In the genomic region with DNA sequence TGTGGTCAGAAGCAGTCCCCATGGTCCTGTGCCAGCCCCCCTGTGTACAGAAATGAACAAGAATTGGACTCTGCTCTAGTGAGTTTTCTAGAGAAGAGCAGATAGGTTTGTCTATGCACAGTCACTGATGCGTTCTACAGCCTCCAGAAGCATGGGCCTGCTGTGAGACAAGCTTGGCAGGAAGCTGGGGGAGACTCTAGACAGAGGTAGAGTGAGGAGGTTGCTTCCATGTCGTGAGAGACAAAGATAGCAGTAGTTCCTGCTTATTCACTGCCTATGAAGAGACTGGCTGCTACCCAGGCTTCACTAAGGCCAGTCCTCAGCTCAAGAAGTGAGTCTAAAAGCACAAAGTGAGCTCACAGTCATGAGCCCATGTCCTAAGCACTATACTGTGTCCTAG, we compare ENCODE assay signal across 26 mouse cellular contexts. TPM values are rescaled to one million over a fixed set of nuclear protein-coding genes. Genes with fewer than 3 reads are reported as not detected.
DNase-seq lines count a peak whose midpoint lies in the region; ATAC-seq and TF ChIP-seq lines count a peak whose summit lies in the region.
"Had no signal": no experiment of that assay in that cellular context is flagged by ENCODE, and none has a peak within 500 bp of the region (broad histone marks: within the 10 kb centered on the region; RNA-seq: fewer than 3 reads in every experiment).

No protein-coding gene starts in this region.

- TF ChIP-seq POLR2A in bone marrow macrophage, adult 2 months (IDR thresholded peaks at IDR 0.05; ENCODE audit: borderline replicate concordance, low read depth, low read length) = no peak

- H3K4me1 ChIP-seq in megakaryocyte, embryonic 14.5 days = peaks cover 52% of the 10 kb centered on the region
- H3K4me1 ChIP-seq in bone marrow macrophage, adult 2 months (ENCODE audit: control insufficient read depth, insufficient read depth, low read length) = peaks cover 16% of the 10 kb centered on the region
- H3K4me1 ChIP-seq: forebrain, embryonic 10.5 days; forebrain, embryonic 13.5 days; hindbrain, embryonic 10.5 days; hindbrain, embryonic 13.5 days; intestine, embryonic 15.5 days had no signal

- TF ChIP-seq CTCF in bone marrow macrophage, adult 2 months (IDR thresholded peaks at IDR 0.05; ENCODE audit: low read depth, low read length) = no peak

- peak; percentile 33 for DNase-seq in telencephalon, adult 2 months (ENCODE audit: low read depth, low spot score)
- no peak for DNase-seq in adrenal gland, postnatal 4 days (ENCODE audit: low spot score in 2 of 2)
- no peak for DNase-seq in layer of hippocampus, adult 9-10 months (ENCODE audit: low spot score)
- DNase-seq: adrenal gland, postnatal 10 days; adrenal gland, postnatal 36 days; cerebellum, adult 18-20 months; cerebellum, adult 9-10 months; cerebellum, postnatal 14 days; gastrocnemius, adult 2 months; gastrocnemius, postnatal 14 days; heart, postnatal 10 days; heart, postnatal 36 days had no signal

- H3K4me3 ChIP-seq in megakaryocyte, embryonic 14.5 days (replicated peaks) = peak overlapping the region; percentile 60
- H3K4me3 ChIP-seq in bone marrow macrophage, adult 2 months (ENCODE audit: insufficient read depth, low read length) = no peak overlapping the region
- H3K4me3 ChIP-seq: forebrain, embryonic 10.5 days; forebrain, embryonic 13.5 days; gastrocnemius, adult 2 months; heart, embryonic 12.5 days; heart, embryonic 15.5 days; hindbrain, embryonic 10.5 days; hindbrain, embryonic 13.5 days; intestine, embryonic 15.5 days had no signal

- no peaks in the 10 kb centered on the region for H3K9me3 ChIP-seq in megakaryocyte, embryonic 14.5 days
- H3K9me3 ChIP-seq: forebrain, embryonic 10.5 days; forebrain, embryonic 13.5 days; heart, embryonic 12.5 days; heart, embryonic 15.5 days; hindbrain, embryonic 10.5 days; hindbrain, embryonic 13.5 days; intestine, embryonic 15.5 days had no signal

- no peaks in the 10 kb centered on the region for H3K27me3 ChIP-seq in megakaryocyte, embryonic 14.5 days (replicated peaks)
- H3K27me3 ChIP-seq: forebrain, embryonic 13.5 days; heart, embryonic 12.5 days; heart, embryonic 15.5 days; hindbrain, embryonic 13.5 days; intestine, embryonic 15.5 days; Patski had no signal

- peaks cover 98% of the 10 kb centered on the region for H3K36me3 ChIP-seq in megakaryocyte, embryonic 14.5 days (replicated peaks; ENCODE audit: low read length)

- H3K27ac ChIP-seq in bone marrow macrophage, adult 2 months (ENCODE audit: insufficient read depth, low read depth, low read length) = peak overlapping the region; percentile 46
- H3K27ac ChIP-seq: forebrain, embryonic 10.5 days; forebrain, embryonic 13.5 days; gastrocnemius, adult 2 months; heart, embryonic 15.5 days; hindbrain, embryonic 10.5 days; hindbrain, embryonic 13.5 days; intestine, embryonic 15.5 days had no signal

- ATAC-seq in megakaryocyte, adult 5-6 weeks (ENCODE audit: poor library complexity, severe bottlenecking) = no peak
- ATAC-seq: CD4-positive, CD25-positive, alpha-beta regulatory T cell, adult 4 months; forebrain, embryonic 13.5 days; forebrain, embryonic 16.5 days; hindbrain, embryonic 16.5 days; intestine, embryonic 15.5 days; Patski had no signal

RNA-seq across cellular contexts. Expression of a gene that starts 30.1 kb away (rescaled TPM):
- 23.8 and 32.4 TPM in 2 replicates for polyA plus RNA-seq in megakaryocyte, embryonic 14.5 days (2012; ENCODE audit: insufficient read depth, low replicate concordance)
- total RNA-seq in megakaryocyte, adult 5-6 weeks (2015) = 50.1 and 56.9 TPM in 2 replicates
- 78.7 and 85.5 TPM in 2 replicates for total RNA-seq in megakaryocyte, adult 5-6 weeks (2017)
- 68.7 and 73.5 TPM in 2 replicates for polyA plus RNA-seq in bone marrow macrophage, adult 2 months (2012; ENCODE audit: insufficient read depth, insufficient read length, missing spikeins)
- 100 to 1,000 TPM; 101 to 106 TPM for total RNA-seq in adrenal gland, postnatal 4 days (2021)

RNA-seq across cellular contexts. Expression of a gene that starts 34.0 kb away (rescaled TPM):
- polyA plus RNA-seq in megakaryocyte, embryonic 14.5 days (2012; ENCODE audit: insufficient read depth, low replicate concordance) = 3.3 and 3.6 TPM in 2 replicates
- total RNA-seq in megakaryocyte, adult 5-6 weeks (2015) = 5.6 and 6.2 TPM in 2 replicates
- total RNA-seq in megakaryocyte, adult 5-6 weeks (2017) = 4.0 and 6.5 TPM in 2 replicates
- polyA plus RNA-seq in bone marrow macrophage, adult 2 months (2012; ENCODE audit: insufficient read depth, insufficient read length, missing spikeins) = 10.2 and 10.6 TPM in 2 replicates
- total RNA-seq in adrenal gland, postnatal 4 days (2021) = 1 to 10 TPM; 8.6 to 8.8 TPM

RNA-seq across cellular contexts. Expression of a gene that starts 50.0 kb away (rescaled TPM):
- polyA plus RNA-seq in megakaryocyte, embryonic 14.5 days (2012; ENCODE audit: insufficient read depth, low replicate concordance) = 5.7 and 6.8 TPM in 2 replicates
- total RNA-seq in megakaryocyte, adult 5-6 weeks (2015) = 40.6 and 43.8 TPM in 2 replicates
- total RNA-seq in megakaryocyte, adult 5-6 weeks (2017) = 5.7 and 9.1 TPM in 2 replicates
- 45.0 and 48.5 TPM in 2 replicates for polyA plus RNA-seq in bone marrow macrophage, adult 2 months (2012; ENCODE audit: insufficient read depth, insufficient read length, missing spikeins)
- total RNA-seq in adrenal gland, postnatal 4 days (2021) = 10 to 100 TPM; 19.1 to 20.3 TPM

RNA-seq across cellular contexts. Expression of a gene that starts 50.1 kb away (rescaled TPM):
- polyA plus RNA-seq in megakaryocyte, embryonic 14.5 days (2012; ENCODE audit: insufficient read depth, low replicate concordance) = 2.1 and 3.0 TPM in 2 replicates
- 6.2 and 8.1 TPM in 2 replicates for total RNA-seq in megakaryocyte, adult 5-6 weeks (2015)
- total RNA-seq in megakaryocyte, adult 5-6 weeks (2017) = 12.2 and 12.8 TPM in 2 replicates
- 27.5 and 28.0 TPM in 2 replicates for polyA plus RNA-seq in bone marrow macrophage, adult 2 months (2012; ENCODE audit: insufficient read depth, insufficient read length, missing spikeins)
- total RNA-seq in adrenal gland, postnatal 4 days (2021) = 10 to 100 TPM; 47.3 to 48.8 TPM
